Mouse (Mus musculus): ENCODE measurements around the gene Olfr645. TPM values are rescaled to one million over a fixed set of nuclear protein-coding genes. Genes with fewer than 3 reads are reported as not detected.

Olfr645 gene
- total RNA-seq (2021): not detected

GRCm38 (mm10) chr7:104085365-104085764 is at the start of gene Olfr645:
Olfr645 (minus strand) TSS chr7:104085465.
- DNase-seq (ENCODE audit: extremely low spot score in 1 of 2, low spot score in 1 of 2): no peak

GRCm38 (mm10) chr7:104129726-104130125 is 44.5 kb upstream of the Olfr645 start, which contains the start of gene Ubqln5:
Ubqln5 (minus strand) TSS chr7:104129826.
- DNase-seq (ENCODE audit: extremely low spot score in 1 of 2, low spot score in 1 of 2): no peak

- DNase-seq (ENCODE audit: extremely low spot score in 1 of 2, low spot score in 1 of 2): no peak
These were observed 19.4 kb upstream of the Olfr645 start, which contains the start of gene Olfr646 for GRCm38 (mm10) chr7:104104757-104104972. Olfr646 (plus strand) TSS chr7:104104873.

GRCm38 (mm10) chr7:104103913-104104756 is 18.9 kb upstream of the Olfr645 start:
- no peak for DNase-seq (ENCODE audit: extremely low spot score in 1 of 2, low spot score in 1 of 2)

- DNase-seq (ENCODE audit: extremely low spot score in 1 of 2, low spot score in 1 of 2): no peak
These were observed 13.5 kb downstream of the Olfr645 start, which contains the start of gene Olfr644 for GRCm38 (mm10) chr7:104071769-104072168. Olfr644 (minus strand) TSS chr7:104071869.

GRCm38 (mm10) chr7:104061345-104061744 is 23.9 kb downstream of the Olfr645 start, which contains the start of gene 4930516K23Rik:
4930516K23Rik (minus strand) TSS chr7:104061445.
- DNase-seq (ENCODE audit: extremely low spot score in 1 of 2, low spot score in 1 of 2): no peak

GRCm38 (mm10) chr7:104059215-104059614 is 26.1 kb downstream of the Olfr645 start:
- no peak for DNase-seq (ENCODE audit: extremely low spot score in 1 of 2, low spot score in 1 of 2)

GRCm38 (mm10) chr7:104052566-104052965 is 32.7 kb downstream of the Olfr645 start, which contains the start of gene Olfr642:
Olfr642 (minus strand) TSS chr7:104052666.
- no peak for DNase-seq (ENCODE audit: extremely low spot score in 1 of 2, low spot score in 1 of 2)

GRCm38 (mm10) chr7:104050745-104051144 is 34.5 kb downstream of the Olfr645 start:
- DNase-seq (ENCODE audit: extremely low spot score in 1 of 2, low spot score in 1 of 2): no peak

GRCm38 (mm10) chr7:104035145-104035544 is 50.1 kb downstream of the Olfr645 start, which contains the start of gene Olfr641:
Olfr641 (plus strand) TSS chr7:104035445.
- DNase-seq (ENCODE audit: extremely low spot score in 1 of 2, low spot score in 1 of 2): no peak

Other genes with a start within 250 kb of the Olfr645 start
- not detected for gene Hbb-bh2, start 244.9 kb downstream of the Olfr645 start, total RNA-seq (2021)
- gene Hbb-bh1, start 242.3 kb downstream of the Olfr645 start, total RNA-seq (2021): not detected
- not detected for gene Hbb-y, start 232.2 kb downstream of the Olfr645 start, total RNA-seq (2021)
- gene Olfr66, start 199.2 kb downstream of the Olfr645 start, total RNA-seq (2021): not detected
- gene Olfr64, start 191.0 kb downstream of the Olfr645 start, total RNA-seq (2021): not detected
- gene Olfr65, start 182.0 kb downstream of the Olfr645 start, total RNA-seq (2021): not detected
- gene Olfr631, start 156.6 kb downstream of the Olfr645 start, total RNA-seq (2021): not detected
- gene Olfr632, start 151.1 kb downstream of the Olfr645 start, total RNA-seq (2021): not detected
- not detected for gene Olfr633, start 141.0 kb downstream of the Olfr645 start, total RNA-seq (2021)
- gene Olfr635, start 114.3 kb downstream of the Olfr645 start, total RNA-seq (2021): under 1 TPM; 0.05 to 0.07 TPM
- not detected for gene Olfr638, start 86.7 kb downstream of the Olfr645 start, total RNA-seq (2021)
- under 1 TPM; 0.05 to 0.16 TPM for gene Olfr639, start 68.2 kb downstream of the Olfr645 start, total RNA-seq (2021)
- gene Olfr640, start 59.9 kb downstream of the Olfr645 start, total RNA-seq (2021): not detected
- gene Olfr641, start 50.0 kb downstream of the Olfr645 start, total RNA-seq (2021): not detected
- not detected for gene Olfr642, start 32.8 kb downstream of the Olfr645 start, total RNA-seq (2021)
- not detected for gene 4930516K23Rik, start 24.0 kb downstream of the Olfr645 start, total RNA-seq (2021)
- gene Olfr644, start 13.6 kb downstream of the Olfr645 start, total RNA-seq (2021): not detected
- not detected for gene Olfr646, start 19.4 kb upstream of the Olfr645 start, total RNA-seq (2021)
- not detected for gene Ubqln5, start 44.4 kb upstream of the Olfr645 start, total RNA-seq (2021)
- gene Olfr643, start 51.9 kb upstream of the Olfr645 start, total RNA-seq (2021): not detected
- gene Ubqln3, start 57.8 kb upstream of the Olfr645 start, total RNA-seq (2021): not detected
- gene Ubqlnl, start 65.1 kb upstream of the Olfr645 start, total RNA-seq (2021): not detected
- gene Olfm5, start 79.4 kb upstream of the Olfr645 start, total RNA-seq (2021): not detected
- under 1 TPM; 0.10 to 0.23 TPM for gene Olfr648, start 97.9 kb upstream of the Olfr645 start, total RNA-seq (2021)
- not detected for gene Olfr649, start 110.5 kb upstream of the Olfr645 start, total RNA-seq (2021)
- gene Trim6, start 133.3 kb upstream of the Olfr645 start, total RNA-seq (2021): under 1 TPM; 0.30 to 0.59 TPM
- under 1 TPM; 0.69 to 0.96 TPM for gene Trim34a, start 159.0 kb upstream of the Olfr645 start, total RNA-seq (2021)
- under 1 TPM; 0.25 to 0.94 TPM for gene Trim5, start 202.6 kb upstream of the Olfr645 start, total RNA-seq (2021)
- gene Trim12a, start 230.0 kb upstream of the Olfr645 start, total RNA-seq (2021): 1 to 10 TPM; 1.9 to 3.2 TPM
- under 1 TPM in 1 of 2 experiments, not detected in 1; 0.25 TPM for gene Trim34b, start 244.0 kb upstream of the Olfr645 start, total RNA-seq (2021)